Mouse (Mus musculus): ENCODE measurements around the gene Tbc1d10c.

DNA sequence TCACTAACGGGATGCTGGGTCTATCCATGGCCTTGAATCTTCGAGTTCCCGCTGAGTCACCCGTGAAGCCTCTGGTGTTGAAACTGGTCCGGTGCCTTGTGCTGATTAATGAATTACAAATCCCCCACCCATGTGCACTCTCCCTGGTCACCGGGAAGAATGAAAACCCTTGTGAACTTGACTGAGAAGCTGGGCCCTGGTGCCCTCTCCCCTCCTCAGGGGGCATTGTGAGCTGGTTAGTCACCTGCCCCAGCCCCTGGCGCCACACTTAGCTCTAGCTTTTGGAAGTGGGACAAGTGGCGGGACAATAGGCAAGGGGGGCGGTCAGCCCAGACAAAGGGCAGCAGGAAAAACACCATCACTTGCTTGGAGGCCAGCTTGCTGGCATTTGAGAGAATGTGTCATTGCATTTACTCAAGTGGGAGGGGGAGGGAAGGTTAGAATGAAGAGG, 22.5 kb upstream of the Tbc1d10c start:
- TF ChIP-seq EP300 (IDR thresholded peaks at IDR 0.05; ENCODE audit: low read length): no peak
- no peak for TF ChIP-seq POLR2A (IDR thresholded peaks at IDR 0.05; ENCODE audit: low read depth, low read length)
- no peak for TF ChIP-seq MAFK (IDR thresholded peaks at IDR 0.05; ENCODE audit: insufficient replicate concordance, low read length)
- no peak for TF ChIP-seq TBP (conservative IDR thresholded peaks at IDR 0.05; ENCODE audit: low read depth, low read length)
- no peak for TF ChIP-seq ZNF384 (IDR thresholded peaks at IDR 0.05; ENCODE audit: low read depth, low read length)
- no peak for TF ChIP-seq CTCF (conservative IDR thresholded peaks at IDR 0.05 in 1 of 2, IDR thresholded peaks at IDR 0.05 in 1 of 2; ENCODE audit: low read depth in 2 of 2, low read length in 2 of 2)
- TF ChIP-seq SMC3 (IDR thresholded peaks at IDR 0.05; ENCODE audit: low read depth, low read length): no peak
- TF ChIP-seq RCOR1 (conservative IDR thresholded peaks at IDR 0.05; ENCODE audit: low read depth, low read length): no peak
